Mouse (Mus musculus) cerebellum, postnatal 36 days (tissue): ENCODE results near the gene Wnt3.

Experiments
- DNase-seq, 2 experiments: peaks; one replicate each; pipeline ENCODE4 v3.0.0; 2021 to 2022; ENCODE audit warnings: mixed read lengths in 2 of 2

Gene Wnt3

DNA sequence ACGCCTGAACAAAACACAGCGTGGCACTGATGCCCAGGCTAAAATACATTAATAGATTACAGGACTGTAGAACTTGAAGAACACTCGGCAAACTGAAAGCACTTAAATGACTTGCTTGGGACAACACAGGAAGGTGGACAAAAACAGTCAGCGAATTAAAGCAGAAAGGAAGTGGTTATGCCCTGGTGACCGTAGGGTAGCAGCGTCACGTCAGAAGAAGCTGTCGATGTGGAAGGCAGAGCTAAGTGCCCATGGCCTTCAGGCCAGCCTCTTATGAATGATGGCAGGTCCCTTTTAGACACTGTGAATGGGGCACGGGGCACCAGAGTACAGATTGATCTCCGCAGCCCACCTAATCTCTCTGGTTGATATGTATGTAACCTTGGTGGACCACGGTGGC is 74.3 kb downstream of the Wnt3 start:
- no peak for DNase-seq

DNA sequence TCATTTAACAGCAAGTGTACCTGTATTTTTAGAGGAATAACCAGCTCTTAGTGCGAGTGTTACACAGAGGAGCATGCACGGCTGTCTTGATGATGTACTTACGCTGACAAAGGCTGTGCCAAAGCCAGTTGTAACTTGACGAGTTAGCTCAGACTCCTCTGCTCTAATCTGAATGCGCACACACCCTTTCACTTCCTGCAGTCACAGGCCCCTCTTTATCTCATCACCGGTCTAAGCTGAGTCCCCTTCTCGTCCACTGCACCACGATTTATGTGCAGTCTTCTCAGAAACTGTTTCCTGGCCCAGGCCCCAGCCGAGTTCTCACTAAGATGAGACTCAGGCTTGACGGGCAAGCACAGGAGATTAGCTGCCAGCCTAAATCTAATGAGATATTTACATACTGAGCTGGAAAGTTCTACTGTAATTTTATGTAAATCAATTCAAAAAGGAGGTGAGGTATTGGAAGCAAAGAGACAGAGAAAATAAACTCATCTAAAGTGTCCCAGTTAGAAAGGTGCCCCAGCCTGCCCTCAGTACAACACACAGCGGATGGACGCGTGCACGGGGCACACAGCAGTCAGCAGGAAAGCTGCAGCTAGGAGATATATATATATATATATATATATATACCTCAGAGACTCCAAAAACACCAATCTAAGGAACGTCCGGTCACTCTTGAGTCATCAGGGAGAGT is 78.8 kb downstream of the Wnt3 start:
- DNase-seq, result no peak

DNA sequence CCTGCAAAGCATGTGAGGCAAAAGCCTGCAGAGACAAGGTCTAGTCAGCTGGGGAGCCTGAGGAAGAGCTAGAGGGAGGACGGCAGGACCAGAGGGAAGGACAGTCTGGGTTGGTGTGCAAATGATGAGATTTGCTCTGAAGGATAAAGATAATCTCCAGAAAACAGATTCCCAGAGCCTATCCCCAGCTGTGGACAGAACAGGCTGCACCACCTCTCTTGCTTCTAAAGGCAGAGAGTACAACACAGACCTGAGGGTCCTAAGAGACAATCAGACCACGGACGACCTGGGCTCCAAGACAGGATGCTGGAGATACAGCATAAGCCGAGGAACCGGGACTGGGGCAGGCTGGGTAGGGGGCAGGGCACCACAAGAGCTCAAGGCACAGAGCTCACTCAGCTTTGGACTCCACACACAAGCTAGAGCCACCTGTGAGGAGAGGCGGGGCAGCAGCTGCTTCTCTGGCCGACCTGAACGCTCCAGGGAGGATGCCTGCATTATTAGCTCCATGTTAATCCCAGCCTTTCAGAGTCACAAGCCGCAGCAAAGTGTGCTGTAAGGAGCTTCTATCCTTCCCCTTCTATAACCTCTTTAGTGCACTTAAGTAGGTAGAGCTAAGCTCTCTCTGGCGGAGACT is 79.5 kb downstream of the Wnt3 start:
- no peak for DNase-seq

DNA sequence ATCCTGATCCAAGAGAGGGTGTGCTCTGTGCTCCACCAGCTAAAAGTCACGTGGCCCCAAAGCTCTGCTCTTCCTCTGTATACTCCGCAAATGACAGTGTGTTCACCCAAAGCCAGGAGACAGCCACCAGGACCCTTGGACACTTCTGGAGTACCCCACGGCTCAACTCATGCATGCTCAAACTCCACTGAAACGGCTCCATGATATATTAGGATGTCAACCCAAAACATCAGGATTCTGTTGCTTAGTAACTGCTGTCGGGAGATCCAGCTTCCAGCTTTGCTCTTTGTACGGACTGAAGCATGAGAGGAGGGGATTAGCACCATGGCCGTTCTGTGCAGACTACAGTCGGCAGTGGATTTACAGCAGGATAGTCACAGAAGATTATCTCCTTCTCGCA is 80.3 kb downstream of the Wnt3 start:
- DNase-seq, result no peak

DNA sequence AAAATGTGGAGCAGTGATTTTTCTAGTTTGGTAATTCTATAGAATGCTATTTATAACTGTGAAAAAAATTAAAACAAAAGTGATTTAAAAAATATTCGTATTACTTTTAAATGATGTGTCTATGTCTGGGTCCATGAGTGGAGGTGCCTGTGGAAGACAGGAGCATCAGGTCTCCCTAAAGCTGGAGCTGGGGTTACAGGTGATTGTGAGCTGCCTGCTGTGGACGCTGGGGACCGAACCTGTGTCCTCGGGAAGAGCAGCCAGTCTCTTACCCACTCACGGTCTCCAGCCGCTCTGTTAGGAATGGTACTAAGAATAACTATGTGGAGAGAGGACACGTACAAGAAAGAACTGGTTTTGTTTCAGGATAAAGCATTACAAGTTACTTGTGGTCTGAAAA is 82.7 kb downstream of the Wnt3 start:
- DNase-seq, result no peak

DNA sequence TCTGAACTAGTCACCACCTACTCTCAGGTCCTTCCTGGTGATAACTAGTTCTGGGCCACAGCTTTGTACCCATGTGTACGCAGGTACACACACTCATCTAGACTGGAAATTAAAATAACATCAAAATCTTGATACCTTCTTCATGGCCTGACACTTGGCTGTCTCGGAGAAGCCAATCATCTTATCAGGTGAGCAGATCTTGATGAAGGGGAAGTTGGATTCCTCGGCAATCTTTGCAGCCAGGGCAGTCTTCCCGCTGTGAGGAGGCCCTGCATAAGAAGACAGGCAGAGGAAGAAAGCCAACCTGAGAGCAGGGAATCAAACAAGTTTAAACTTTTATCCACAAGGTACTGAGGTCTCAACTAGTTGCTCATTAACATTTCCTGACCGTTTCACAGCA is 84.8 kb downstream of the Wnt3 start:
- DNase-seq, result no peak

DNA sequence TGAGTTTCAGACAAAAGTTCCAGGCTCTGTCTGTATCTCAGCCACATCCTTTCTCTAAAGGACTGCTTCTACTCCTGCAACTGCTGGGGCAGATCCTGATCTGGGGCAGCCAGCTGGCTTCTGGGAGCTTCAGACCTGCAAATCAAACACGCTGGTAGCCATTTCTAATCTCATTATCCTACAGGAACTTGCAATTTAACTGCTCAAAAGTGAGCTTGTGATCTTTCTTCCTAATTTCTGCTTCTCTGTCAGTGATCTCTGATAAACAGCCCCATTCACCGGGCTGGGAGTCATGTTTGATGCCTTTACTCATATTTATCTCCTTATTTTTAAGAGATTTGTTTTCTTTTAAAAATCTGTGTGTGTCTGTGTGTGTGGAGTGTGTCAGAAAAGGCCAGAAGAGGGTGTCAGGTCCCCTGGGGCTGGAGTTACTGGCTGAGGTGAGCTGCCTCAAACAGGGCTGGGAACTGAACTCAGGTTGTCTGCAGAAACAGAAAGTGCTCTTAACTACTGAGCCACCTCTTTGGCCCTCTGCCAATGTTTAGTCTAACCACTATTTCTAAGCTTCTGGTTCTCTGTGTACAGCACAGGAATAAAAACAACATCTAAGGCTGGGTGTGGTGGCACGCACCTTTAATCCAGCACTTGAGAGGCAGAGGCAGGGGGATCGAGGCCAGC is 86.1 kb downstream of the Wnt3 start:
- DNase-seq, result no peak

DNA sequence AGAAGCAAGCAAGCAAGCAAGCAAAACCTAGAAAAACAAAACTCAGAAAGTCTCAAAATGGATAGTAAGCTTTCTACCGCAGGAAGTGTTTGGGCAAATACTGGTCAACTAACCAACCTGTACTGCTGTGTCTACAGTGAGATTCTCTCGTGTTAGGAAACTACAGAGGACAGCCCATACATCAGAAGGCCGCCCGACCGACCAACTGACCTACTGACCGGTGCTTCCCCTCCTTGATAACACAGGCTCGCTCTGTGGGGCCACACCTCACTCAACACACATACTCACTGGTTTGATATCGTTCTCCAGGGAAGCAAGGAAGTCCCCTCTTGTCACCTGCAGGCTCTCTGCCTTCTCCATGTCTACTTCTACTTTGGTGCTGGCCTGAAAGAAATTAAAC is 89.0 kb downstream of the Wnt3 start:
- DNase-seq, result no peak

DNA sequence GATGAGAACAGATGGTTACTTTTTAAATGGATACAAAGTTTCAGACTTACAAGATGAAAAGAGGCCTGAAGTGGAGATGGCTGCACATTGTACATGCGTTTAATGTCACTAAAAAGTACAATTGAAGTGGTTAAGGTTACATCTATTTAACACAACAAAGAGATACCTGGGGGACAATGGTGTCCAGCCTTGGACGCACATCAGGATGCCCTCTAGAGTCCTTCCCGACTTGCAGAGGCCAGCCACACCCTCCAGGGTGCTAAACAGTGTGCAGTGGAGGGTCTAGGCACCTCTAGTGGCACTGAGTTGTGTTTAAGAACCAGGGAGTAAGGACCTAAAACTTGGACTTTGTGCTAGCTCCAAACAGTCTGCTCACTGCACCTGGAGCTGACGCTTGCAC is 90.5 kb downstream of the Wnt3 start:
- no peak for DNase-seq

DNA sequence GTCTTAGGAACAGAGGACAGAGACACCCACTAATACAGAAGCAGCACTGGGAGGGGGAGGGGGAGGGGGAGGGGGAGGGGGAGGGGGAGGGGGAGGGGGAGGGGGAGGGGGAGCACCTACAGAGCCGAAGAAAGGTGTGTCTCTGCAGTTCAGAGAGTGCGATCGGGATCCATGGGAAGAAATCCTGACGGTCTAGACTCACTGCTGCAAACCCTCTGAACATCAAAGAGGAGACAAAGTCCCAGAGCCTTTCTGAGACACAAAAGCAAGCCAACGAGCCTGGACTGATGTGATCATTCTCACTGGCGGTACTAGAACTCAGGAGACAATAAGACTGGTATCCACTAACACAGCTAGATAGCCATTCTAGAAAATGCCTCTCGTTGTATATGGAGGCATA is 91.4 kb downstream of the Wnt3 start:
- DNase-seq, result no peak
